Mouse (Mus musculus): ENCODE data around the gene Bloc1s4.

- no peak for TF ChIP-seq POLR2A (IDR thresholded peaks at IDR 0.05; ENCODE audit: borderline replicate concordance, low read depth, low read length)
- TF ChIP-seq CTCF (IDR thresholded peaks at IDR 0.05; ENCODE audit: low read depth, low read length) = no peak
Measured at GRCm38 (mm10) chr5:36769603-36770002, 21.2 kb upstream of the Bloc1s4 start.

Data from bone marrow macrophage, adult 2 months (primary cell).